Mouse (Mus musculus) common myeloid progenitor, adult 5-6 weeks (primary cell): ENCODE results near the gene Mucl3. TPM values are rescaled to one million over a fixed set of nuclear protein-coding genes. Genes with fewer than 3 reads are reported as not detected.

ENCODE experiments used
- ATAC-seq: replicated peaks from 2 replicates; pipeline ENCODE4 v1.8.0; 2016; ENCODE audit warnings: low read depth, mild to moderate bottlenecking, moderate TSS enrichment, inconsistent platforms; ENCODE audit not compliant: poor library complexity, severe bottlenecking
- total RNA-seq: library from RNA; stranded (forward); fragments of 200-1000, 187-1606 nt; gene quantifications from 2 replicates; pipeline ENCODE4 v1.2.3, GENCODE M21; 2017

Mucl3 gene
- not detected in 2 replicates for total RNA-seq

DNA sequence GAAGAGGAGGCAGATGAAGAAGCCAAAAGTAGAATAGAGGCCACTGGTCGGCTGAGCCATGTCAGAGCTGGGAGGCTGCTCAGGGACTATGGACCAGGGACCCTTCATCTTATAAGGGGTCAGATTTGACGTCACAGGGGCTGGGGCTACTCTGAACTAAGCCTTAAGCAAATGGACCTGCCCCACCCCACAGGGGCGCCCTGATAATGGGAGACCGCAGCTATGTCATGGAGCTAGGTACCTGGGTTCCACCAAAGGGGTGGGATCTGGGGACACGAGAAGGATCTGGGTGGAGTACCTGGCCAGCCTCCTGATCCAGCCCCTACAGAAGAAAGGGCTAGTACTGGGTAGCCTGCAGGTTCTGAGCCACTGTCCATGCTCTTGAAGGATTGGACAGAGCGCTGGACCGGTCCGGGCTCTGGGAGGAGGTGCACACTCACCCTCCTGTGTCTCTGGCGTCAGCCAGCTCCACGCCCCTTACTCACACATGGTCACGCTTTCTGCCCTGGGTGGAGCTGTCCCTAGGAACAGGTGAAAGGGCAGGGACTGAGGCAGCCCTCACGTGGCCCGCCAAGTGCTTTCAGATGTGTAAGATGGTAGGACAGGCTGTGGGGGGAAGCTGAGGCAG is at the start of gene Mucl3:
TSS of gene Mucl3 (minus strand) at position 87 of the 628 bp plus-strand sequence.
- ATAC-seq: no peak

GRCm38 (mm10) chr17:35692368-35692767 is 48.9 kb upstream of the Mucl3 start:
- ATAC-seq: peak; percentile 71

DNA sequence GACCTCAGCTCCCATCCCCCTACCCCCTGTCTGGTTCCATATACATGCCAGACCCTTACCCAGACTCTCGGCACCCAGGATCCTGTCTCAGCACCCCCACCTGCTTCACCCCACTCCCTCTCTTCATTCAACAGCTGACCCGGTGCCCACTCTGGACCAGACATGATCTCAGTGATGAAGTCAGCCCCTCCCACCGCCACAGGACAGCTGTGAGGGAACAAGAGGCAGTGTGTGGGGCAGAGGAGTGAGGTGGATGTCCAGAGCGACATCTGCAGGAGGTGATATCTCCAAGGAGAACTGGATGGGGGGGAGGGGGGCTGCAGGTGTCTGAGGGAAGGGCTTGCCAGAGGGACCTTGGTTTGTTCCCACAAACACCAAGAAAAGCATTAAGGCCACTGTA is 48.3 kb upstream of the Mucl3 start:
- no peak for ATAC-seq

DNA sequence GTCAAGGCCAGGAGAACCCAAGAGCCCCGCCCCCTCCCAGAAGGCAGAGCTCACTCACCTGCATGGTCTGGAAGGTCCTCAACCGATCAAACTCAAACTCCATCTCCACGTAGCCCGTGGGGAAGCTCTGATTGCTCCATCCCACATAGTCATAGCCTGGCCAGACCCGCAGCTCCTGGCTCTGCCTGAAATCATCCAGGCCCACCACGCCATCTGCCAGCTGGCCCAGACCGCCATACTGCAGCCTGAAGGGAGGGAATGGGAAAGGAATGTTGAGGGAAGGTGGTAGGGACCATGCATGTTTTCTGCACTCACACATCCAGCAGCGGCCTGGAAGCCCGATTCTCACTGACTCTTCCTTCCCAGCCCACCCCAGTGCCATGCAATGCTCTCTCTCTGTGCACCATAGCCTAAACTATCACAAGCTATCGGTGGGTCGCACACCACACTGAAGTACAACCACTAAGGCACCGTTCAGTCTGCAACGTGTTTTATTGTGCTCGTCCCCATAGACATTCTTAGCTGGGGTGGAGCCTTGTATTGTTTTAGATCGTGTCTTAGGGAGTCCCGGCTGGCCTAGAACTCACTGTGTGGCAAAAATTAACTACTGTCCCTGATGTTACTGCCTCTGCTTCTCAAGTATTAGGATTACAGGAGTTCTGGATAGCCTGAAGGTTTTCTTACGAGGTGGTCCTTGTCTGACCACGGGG is 46.6 kb upstream of the Mucl3 start:
- no peak for ATAC-seq

DNA sequence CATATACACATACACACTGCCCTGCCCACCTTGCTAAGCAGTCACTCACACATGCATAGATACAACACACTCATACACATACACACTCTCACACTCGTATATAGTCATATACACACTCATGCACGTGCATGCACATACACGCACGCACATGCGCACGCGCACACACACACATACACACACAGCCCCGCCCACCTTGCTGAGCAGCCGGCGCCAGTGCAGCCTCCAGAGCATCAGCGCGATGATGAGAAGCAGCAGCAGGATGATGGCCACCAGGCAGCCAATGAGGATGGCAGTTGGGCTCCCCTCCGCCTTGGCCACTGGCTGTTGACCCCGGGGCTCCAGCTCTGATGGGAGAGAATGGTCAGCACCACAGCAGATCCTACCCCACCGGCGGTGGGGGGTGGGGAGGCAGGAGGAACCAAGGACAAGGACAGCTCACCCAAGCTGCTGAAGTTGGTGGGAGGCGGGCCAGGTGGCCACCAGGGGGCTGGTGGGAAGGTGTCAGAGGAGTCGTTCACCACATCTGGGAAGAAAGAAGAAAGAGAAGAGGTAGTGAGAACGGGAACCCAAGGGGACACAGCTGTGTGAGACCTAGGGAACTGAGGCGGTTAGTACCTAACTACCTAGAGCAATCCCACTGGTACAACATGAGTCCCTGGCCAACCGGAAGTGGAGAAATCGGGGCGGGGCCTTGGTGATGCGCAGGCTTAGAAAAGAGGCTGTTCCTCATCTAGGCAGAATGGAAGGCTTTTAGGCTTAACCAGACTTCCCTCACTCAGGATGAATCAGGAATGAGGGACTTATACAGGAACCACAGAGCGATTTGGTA is 45.1 kb upstream of the Mucl3 start:
- ATAC-seq: peak; percentile 59

- ATAC-seq: no peak
Observed at GRCm38 (mm10) chr17:35685061-35685460, 41.6 kb upstream of the Mucl3 start.

GRCm38 (mm10) chr17:35681986-35682385 is 38.5 kb upstream of the Mucl3 start:
- ATAC-seq: no peak

DNA sequence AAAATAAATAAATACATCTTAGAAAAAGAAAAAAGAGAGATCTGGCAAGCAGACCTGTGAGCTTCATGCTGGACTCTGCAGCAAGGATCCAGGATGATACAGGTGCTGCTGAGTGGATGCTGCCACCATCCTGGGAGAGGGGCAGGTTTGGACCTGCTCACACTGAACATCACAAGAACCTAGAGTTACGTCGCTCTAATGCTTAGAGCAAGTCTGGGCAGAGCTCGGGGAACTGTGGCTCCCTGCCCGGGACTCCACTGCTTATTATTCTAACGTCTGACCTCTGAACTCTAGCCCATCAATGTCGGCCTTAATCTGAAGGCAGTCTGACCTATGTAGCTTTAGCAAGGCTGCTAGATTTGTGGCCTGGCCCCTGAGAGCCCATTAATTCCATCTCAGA is 37.1 kb upstream of the Mucl3 start:
- no peak for ATAC-seq

- peak; percentile 100 for ATAC-seq
Observed at GRCm38 (mm10) chr17:35673416-35674035, 30.0 kb upstream of the Mucl3 start, which contains the start of gene Gtf2h4. Gtf2h4 (minus strand) TSS chr17:35673739.

DNA sequence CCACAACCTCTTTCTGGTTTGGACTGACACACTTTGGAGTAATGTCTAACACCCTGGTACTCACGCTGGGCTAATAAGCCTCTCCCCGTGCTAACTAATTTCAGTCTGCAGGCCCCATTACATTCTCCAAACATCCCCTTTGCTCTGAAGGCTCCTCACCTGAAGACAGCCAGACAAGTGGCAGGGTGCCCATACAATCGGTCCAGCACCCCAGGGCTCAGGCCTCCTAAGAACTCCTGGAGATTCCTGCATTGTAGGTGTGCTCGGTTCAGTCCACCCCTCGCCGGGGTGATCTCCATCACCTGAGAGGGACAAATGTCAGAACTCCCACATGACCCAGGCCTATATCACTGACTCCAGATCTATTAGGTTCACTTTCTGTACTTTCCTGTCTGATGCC is 29.0 kb upstream of the Mucl3 start:
- no peak for ATAC-seq

DNA sequence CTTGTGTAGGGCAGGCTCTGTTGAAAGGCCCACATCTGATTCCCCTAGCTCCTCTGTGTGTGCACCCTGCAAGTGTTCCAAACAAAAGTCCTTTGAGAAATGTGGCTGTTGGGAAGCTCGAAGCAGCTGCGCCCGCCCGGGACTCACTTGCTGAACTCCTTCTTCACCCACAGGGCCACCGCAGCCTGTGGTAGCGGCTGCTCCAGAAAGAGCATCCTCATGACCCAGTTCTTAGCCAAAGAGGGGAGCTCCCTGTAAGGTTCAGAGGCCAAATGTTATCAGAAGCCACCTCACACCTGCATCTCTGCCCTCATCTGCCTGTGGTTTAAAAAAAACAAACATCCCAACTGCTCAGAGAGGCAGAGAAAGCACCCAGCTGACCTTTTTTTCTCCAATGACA is 28.4 kb upstream of the Mucl3 start:
- ATAC-seq: no peak

GRCm38 (mm10) chr17:35669731-35670130 is 26.2 kb upstream of the Mucl3 start:
- ATAC-seq: no peak

DNA sequence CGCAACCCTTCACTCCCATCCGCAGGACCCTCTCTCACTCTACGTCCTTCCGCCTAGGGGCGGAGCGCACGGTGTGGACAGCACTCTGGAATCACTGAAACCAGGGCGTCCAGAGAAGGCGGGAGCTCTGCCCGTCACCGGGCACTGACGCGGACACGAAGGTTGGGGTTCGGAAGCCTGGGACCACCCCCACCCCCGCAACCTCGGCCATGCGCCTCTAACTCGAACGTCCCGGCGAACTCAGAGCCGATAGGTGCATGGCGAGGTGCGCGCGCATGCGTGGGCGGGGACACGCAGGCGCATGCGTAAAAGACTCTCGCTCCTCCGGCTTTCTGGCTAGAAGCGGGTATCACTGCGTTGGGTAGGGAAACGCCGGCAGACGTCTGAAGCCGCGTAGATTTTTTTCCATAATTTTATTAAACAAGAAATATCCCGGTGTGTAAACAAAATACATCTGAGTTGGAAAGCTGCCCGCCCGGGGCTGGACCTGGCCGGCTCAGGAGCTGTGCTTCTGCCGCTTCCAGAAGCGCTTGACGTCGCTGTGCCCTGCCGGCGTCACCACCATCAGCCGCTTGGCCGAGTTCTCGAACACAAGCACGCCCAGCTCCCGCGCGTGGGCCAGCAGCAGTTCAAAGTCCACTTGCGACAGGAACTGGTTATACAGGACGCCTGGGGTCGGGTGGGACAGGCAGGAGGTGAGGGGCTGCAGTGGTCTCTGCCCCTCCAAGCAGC is 24.0 kb upstream of the Mucl3 start, which contains the start of gene Vars2:
TSS of gene Vars2 (minus strand) at position 259 of the 732 bp plus-strand sequence.
- peak; percentile 80 for ATAC-seq

- ATAC-seq: peak; percentile 20
Observed at GRCm38 (mm10) chr17:35666851-35667256, 23.4 kb upstream of the Mucl3 start.

DNA sequence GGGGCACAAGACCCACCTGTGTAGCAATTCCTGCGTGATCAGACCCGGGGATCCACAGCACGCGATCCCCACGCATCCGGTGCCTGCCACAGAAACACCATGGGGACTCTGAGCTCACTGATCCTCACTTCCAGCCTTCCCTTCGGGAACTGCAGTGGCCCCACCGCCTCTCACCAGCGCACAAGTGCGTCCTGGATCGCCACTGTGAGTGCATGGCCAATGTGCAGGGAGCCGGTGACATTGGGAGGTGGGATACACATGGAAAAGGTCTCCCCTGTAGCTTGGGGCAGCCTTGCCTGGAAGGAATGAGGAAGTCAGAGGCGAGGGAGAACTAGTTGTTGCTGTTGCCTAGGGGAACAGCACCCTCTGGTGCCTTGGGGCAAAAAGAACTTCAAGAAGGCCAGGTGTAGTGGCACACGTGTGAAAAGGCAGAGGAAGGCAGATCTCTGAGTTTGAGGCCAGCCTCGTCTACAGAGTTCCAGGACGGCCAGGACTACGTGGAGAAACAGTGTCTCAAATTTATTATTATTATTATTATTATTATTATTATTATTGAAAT is 22.5 kb upstream of the Mucl3 start:
- ATAC-seq: peak; percentile 34

DNA sequence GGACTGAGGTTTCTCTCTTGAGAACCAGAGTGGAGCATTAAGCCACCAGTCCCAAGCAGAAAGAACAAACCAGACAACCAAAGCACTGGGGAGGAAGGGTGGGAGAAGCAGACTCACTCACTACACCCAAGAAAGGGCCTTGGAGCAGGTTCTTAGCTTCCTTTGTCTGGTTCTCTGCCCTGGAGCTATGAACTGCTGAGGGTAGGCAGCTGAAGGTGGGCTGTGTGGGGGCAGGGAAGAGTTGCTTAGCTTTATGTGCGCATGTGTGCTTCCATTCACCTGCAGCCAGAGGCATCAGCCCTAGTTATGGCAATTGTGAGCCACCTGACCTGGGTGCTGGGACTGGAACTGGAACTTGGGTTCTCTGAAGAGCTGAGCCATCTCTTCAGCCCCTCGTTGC is 9.6 kb upstream of the Mucl3 start:
- ATAC-seq: no peak

GRCm38 (mm10) chr17:35649429-35649828 is 5.9 kb upstream of the Mucl3 start:
- ATAC-seq: no peak

GRCm38 (mm10) chr17:35639352-35639751 is 4.1 kb downstream of the Mucl3 start:
- ATAC-seq: no peak

- no peak; the same call in 1 of the 2 replicates for ATAC-seq
Observed at GRCm38 (mm10) chr17:35638475-35639190, 4.9 kb downstream of the Mucl3 start.
